Mouse (Mus musculus) C2C12 (cell line): ENCODE measurements at regions not wholly inside any gene's neighbourhood (a gene's known extent, or its start where the extent isn't known, plus 50 kb on each side); places are given as distances from the start of the nearest gene placed in this dataset.

Source experiments
- CTCF ChIP-seq: IDR thresholded peaks from one replicate; pipeline ENCODE4 v1.5.1; 2011; ENCODE audit not compliant: control insufficient read depth, insufficient read depth, insufficient read length
- USF1 ChIP-seq: IDR thresholded peaks from one replicate; pipeline ENCODE4 v1.6.1; 2011; ENCODE audit warnings: low read depth, mild to moderate bottlenecking, control low read depth, moderate library complexity

- no peak for TF ChIP-seq USF1
- TF ChIP-seq CTCF = no peak
These were observed 317.6 kb downstream of the Bcl11a start for GRCm38 (mm10) chr11:24395478-24395877.
